Mouse (Mus musculus): ENCODE data around the gene Hist1h4f. TPM values are rescaled to one million over a fixed set of nuclear protein-coding genes. Genes with fewer than 3 reads are reported as not detected.
"Not testable (repeated sequence)": the region's sequence is repeated elsewhere in the genome, so short reads cannot be mapped to it uniquely, and the experiment has no call there.

Hist1h4f gene
- polyA plus RNA-seq, 1 experiment from 2014 or later: 1.3 TPM

GRCm38 (mm10) chr13:23574546-23575170, 23.2 kb upstream of the Hist1h4f start:
- ATAC-seq (replicated peaks; ENCODE audit: insufficient number of reproducible peaks, low FRiP score, low TSS enrichment, low read depth); H3K27me3 ChIP-seq (ENCODE audit: control insufficient read depth, insufficient read depth, low read length); H3K4me1 ChIP-seq (ENCODE audit: control insufficient read depth, insufficient read depth, low read length); H3K9me3 ChIP-seq (replicated peaks; ENCODE audit: control insufficient read depth, low read length); H3K36me3 ChIP-seq (replicated peaks; ENCODE audit: control insufficient read depth, insufficient read depth, low read depth, low read length): not testable (repeated sequence)
- peak overlapping the region; percentile 61 for H3K9ac ChIP-seq (replicated peaks; ENCODE audit: low read length)
- peak overlapping the region; percentile 30 for H3K4me3 ChIP-seq (ENCODE audit: low read depth, low read length)
- WGBS: 0% methylated on average over 5 of the region's 39 CpGs
- peak; percentile 59 for DNase-seq (ENCODE audit: low spot score)
- H3K4me2 ChIP-seq (ENCODE audit: low read depth, low read length): peak overlapping the region; percentile 52
- peak overlapping the region; percentile 91 for H3K27ac ChIP-seq (replicated peaks; ENCODE audit: low read depth, low read length)

GRCm38 (mm10) chr13:23573898-23574524, 22.6 kb upstream of the Hist1h4f start, which contains the start of the genes Hist1h2bf and Hist1h2ad:
Gene Hist1h2bf (minus strand): TSS chr13:23574196.
Gene Hist1h2ad (plus strand): TSS chr13:23574381.
- not testable (repeated sequence) for H3K9me3 ChIP-seq (replicated peaks; ENCODE audit: control insufficient read depth, low read length); H3K36me3 ChIP-seq (replicated peaks; ENCODE audit: control insufficient read depth, insufficient read depth, low read depth, low read length); H3K4me1 ChIP-seq (ENCODE audit: control insufficient read depth, insufficient read depth, low read length); H3K27me3 ChIP-seq (ENCODE audit: control insufficient read depth, insufficient read depth, low read length)
- peak; percentile 92 for ATAC-seq (replicated peaks; ENCODE audit: insufficient number of reproducible peaks, low FRiP score, low TSS enrichment, low read depth)
- 0% methylated on average over 19 of the region's 42 CpGs for WGBS
- peak within 1 kb of the TSS; percentile 68 for H3K9ac ChIP-seq (replicated peaks; ENCODE audit: low read length)
- H3K4me3 ChIP-seq (ENCODE audit: low read depth, low read length): peak within 1 kb of the TSS; percentile 46
- H3K27ac ChIP-seq (replicated peaks; ENCODE audit: low read depth, low read length): peak within 1 kb of the TSS; percentile 95
- H3K4me2 ChIP-seq (ENCODE audit: low read depth, low read length): peak within 1 kb of the TSS; percentile 71
- peak; percentile 98 for DNase-seq (ENCODE audit: low spot score)

GRCm38 (mm10) chr13:23573034-23573897, 21.8 kb upstream of the Hist1h4f start:
- Histone ChIP-seq H3K27ac (replicated peaks; ENCODE audit: low read depth, low read length) (peak overlapping the region; percentile 95), H3K9ac (replicated peaks; ENCODE audit: low read length) (peak overlapping the region; percentile 68), H3K4me3 (ENCODE audit: low read depth, low read length) (peak overlapping the region; percentile 46), H3K4me2 (ENCODE audit: low read depth, low read length) (peak overlapping the region; percentile 71)
- not testable (repeated sequence) for H3K9me3 ChIP-seq (replicated peaks; ENCODE audit: control insufficient read depth, low read length); ATAC-seq (replicated peaks; ENCODE audit: insufficient number of reproducible peaks, low FRiP score, low TSS enrichment, low read depth); H3K36me3 ChIP-seq (replicated peaks; ENCODE audit: control insufficient read depth, insufficient read depth, low read depth, low read length); H3K27me3 ChIP-seq (ENCODE audit: control insufficient read depth, insufficient read depth, low read length); DNase-seq (ENCODE audit: low spot score); H3K4me1 ChIP-seq (ENCODE audit: control insufficient read depth, insufficient read depth, low read length)
- WGBS: 11% methylated on average over 17 of the region's 20 CpGs

- H3K4me2 ChIP-seq (ENCODE audit: low read depth, low read length): peak overlapping the region; percentile 71
- peak overlapping the region; percentile 77 for H3K9ac ChIP-seq (replicated peaks; ENCODE audit: low read length)
- no peaks in the 10 kb centered on the region for H3K27me3 ChIP-seq (ENCODE audit: control insufficient read depth, insufficient read depth, low read length)
- no peaks in the 10 kb centered on the region for H3K9me3 ChIP-seq (replicated peaks; ENCODE audit: control insufficient read depth, low read length)
- no peak for ATAC-seq (replicated peaks; ENCODE audit: insufficient number of reproducible peaks, low FRiP score, low TSS enrichment, low read depth)
- peak; percentile 68 for DNase-seq (ENCODE audit: low spot score)
- H3K4me3 ChIP-seq (ENCODE audit: low read depth, low read length): peak overlapping the region; percentile 46
- WGBS: 41% methylated on average over 2 of the region's 2 CpGs
- H3K27ac ChIP-seq (replicated peaks; ENCODE audit: low read depth, low read length): peak overlapping the region; percentile 95
- H3K4me1 ChIP-seq (ENCODE audit: control insufficient read depth, insufficient read depth, low read length): no peaks in the 10 kb centered on the region
- H3K36me3 ChIP-seq (replicated peaks; ENCODE audit: control insufficient read depth, insufficient read depth, low read depth, low read length): no peaks in the 10 kb centered on the region
Observed at GRCm38 (mm10) chr13:23572218-23573033, 21.0 kb upstream of the Hist1h4f start.

- Histone ChIP-seq H3K4me3 (ENCODE audit: low read depth, low read length) (peak overlapping the region; percentile 46), H3K27ac (replicated peaks; ENCODE audit: low read depth, low read length) (peak overlapping the region; percentile 95), H3K9ac (replicated peaks; ENCODE audit: low read length) (peak overlapping the region; percentile 77), H3K4me2 (ENCODE audit: low read depth, low read length) (peak overlapping the region; percentile 71)
- H3K9me3 ChIP-seq (replicated peaks; ENCODE audit: control insufficient read depth, low read length); H3K4me1 ChIP-seq (ENCODE audit: control insufficient read depth, insufficient read depth, low read length); ATAC-seq (replicated peaks; ENCODE audit: insufficient number of reproducible peaks, low FRiP score, low TSS enrichment, low read depth); H3K27me3 ChIP-seq (ENCODE audit: control insufficient read depth, insufficient read depth, low read length); H3K36me3 ChIP-seq (replicated peaks; ENCODE audit: control insufficient read depth, insufficient read depth, low read depth, low read length): not testable (repeated sequence)
- DNase-seq (ENCODE audit: low spot score): peak; percentile 63
- 1% methylated on average over 11 of the region's 34 CpGs for WGBS
Observed at GRCm38 (mm10) chr13:23571504-23572217, 20.2 kb upstream of the Hist1h4f start.

- peak within 1 kb of the TSS; percentile 95 for H3K27ac ChIP-seq (replicated peaks; ENCODE audit: low read depth, low read length)
- H3K4me2 ChIP-seq (ENCODE audit: low read depth, low read length): peak within 1 kb of the TSS; percentile 71
- H3K36me3 ChIP-seq (replicated peaks; ENCODE audit: control insufficient read depth, insufficient read depth, low read depth, low read length): no peaks in the 10 kb centered on the region
- H3K9me3 ChIP-seq (replicated peaks; ENCODE audit: control insufficient read depth, low read length): no peaks in the 10 kb centered on the region
- H3K4me1 ChIP-seq (ENCODE audit: control insufficient read depth, insufficient read depth, low read length): no peaks in the 10 kb centered on the region
- DNase-seq (ENCODE audit: low spot score): peak; percentile 92
- under 1% methylated on average over 18 of the region's 18 CpGs for WGBS
- peak within 1 kb of the TSS; percentile 77 for H3K9ac ChIP-seq (replicated peaks; ENCODE audit: low read length)
- peak; percentile 86 for ATAC-seq (replicated peaks; ENCODE audit: insufficient number of reproducible peaks, low FRiP score, low TSS enrichment, low read depth)
- H3K27me3 ChIP-seq (ENCODE audit: control insufficient read depth, insufficient read depth, low read length): no peaks in the 10 kb centered on the region
- H3K4me3 ChIP-seq (ENCODE audit: low read depth, low read length): peak within 1 kb of the TSS; percentile 46
Observed at GRCm38 (mm10) chr13:23571022-23571503, 19.6 kb upstream of the Hist1h4f start, which contains the start of the genes Hist1h2ae and Hist1h2bg. Gene Hist1h2ae (minus strand): TSS chr13:23571220. Gene Hist1h2bg (plus strand): TSS chr13:23571396.
